ENCODE assay signal across 19 mouse cellular contexts in genomic region chr5:31884962-31885361, GRCm38 (mm10).
"Had no signal": no experiment of that assay in that cellular context is flagged by ENCODE, and none has a peak within 500 bp of the region (broad histone marks: within the 10 kb centered on the region; RNA-seq: fewer than 3 reads in every experiment).

No protein-coding gene starts in this region.

- DNase-seq: kidney, adult 2 months; kidney, postnatal 25 days; layer of hippocampus, postnatal 36 days; liver, embryonic 13.5 days; lung, embryonic 14.5 days; retina, postnatal 1 day; right cerebral cortex, postnatal 25 days; spleen, adult 18-20 months; thymus, adult 18-20 months; thymus, postnatal 36 days had no signal

- H3K27ac ChIP-seq: kidney, postnatal 0 days; left cerebral cortex, adult 2 months; liver, embryonic 13.5 days; macrophage; midbrain, embryonic 12.5 days; midbrain, embryonic 15.5 days; neural tube, embryonic 12.5 days; neural tube, embryonic 15.5 days had no signal

- H3K9ac ChIP-seq: liver, embryonic 13.5 days; lung, embryonic 14.5 days; midbrain, embryonic 12.5 days; midbrain, embryonic 15.5 days; neural tube, embryonic 12.5 days; neural tube, embryonic 15.5 days had no signal

- ATAC-seq: inflammation-experienced regulatory T-cells, adult 6 months; lung, postnatal 0 days; midbrain, embryonic 15.5 days had no signal

- H3K9me3 ChIP-seq: liver, embryonic 13.5 days; midbrain, embryonic 12.5 days; midbrain, embryonic 15.5 days; neural tube, embryonic 12.5 days; neural tube, embryonic 15.5 days had no signal

- H3K4me3 ChIP-seq: left cerebral cortex, adult 2 months; liver, embryonic 13.5 days; midbrain, embryonic 12.5 days; midbrain, embryonic 15.5 days; neural tube, embryonic 12.5 days; neural tube, embryonic 15.5 days had no signal

- H3K4me2 ChIP-seq: liver, embryonic 13.5 days; lung, embryonic 14.5 days; midbrain, embryonic 12.5 days; midbrain, embryonic 15.5 days; neural tube, embryonic 12.5 days; neural tube, embryonic 15.5 days had no signal

- H3K36me3 ChIP-seq: liver, embryonic 13.5 days; midbrain, embryonic 12.5 days; midbrain, embryonic 15.5 days; neural tube, embryonic 12.5 days; neural tube, embryonic 15.5 days had no signal

- H3K27me3 ChIP-seq: liver, embryonic 13.5 days; midbrain, embryonic 12.5 days; midbrain, embryonic 15.5 days; neural tube, embryonic 12.5 days; neural tube, embryonic 15.5 days had no signal

- H3K4me1 ChIP-seq: liver, embryonic 13.5 days; midbrain, embryonic 12.5 days; midbrain, embryonic 15.5 days; neural tube, embryonic 12.5 days; neural tube, embryonic 15.5 days had no signal
